Mouse (Mus musculus): ENCODE results near the gene Ttll3.

The Ttll3 gene

DNA sequence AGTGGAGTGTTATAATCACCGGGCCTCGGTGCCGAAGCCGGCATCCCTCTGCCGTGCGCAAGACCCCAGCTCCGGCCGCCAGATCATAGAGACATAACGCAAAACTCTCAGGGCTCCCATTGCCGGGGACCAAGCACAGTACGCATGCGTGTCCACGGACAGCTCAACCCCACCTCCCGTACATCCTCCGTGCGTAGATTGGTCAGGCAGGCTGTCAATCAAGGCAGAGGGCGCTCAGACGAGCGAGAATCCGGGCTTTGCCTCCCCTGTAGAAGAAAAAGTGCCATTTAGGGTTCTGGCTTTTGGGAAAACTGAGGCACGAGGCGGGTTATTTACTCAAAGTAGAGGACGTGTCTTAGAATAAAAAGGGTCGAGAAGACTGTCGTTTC lies 30.1 kb downstream of the Ttll3 start, which contains the start of gene Rpusd3:
TSS of gene Rpusd3 (minus strand) at position 142 of the 389 bp plus-strand sequence.
- peak; percentile 96 to 98 for DNase-seq (ENCODE audit: low read depth in 2 of 2, low spot score in 2 of 2)

DNA sequence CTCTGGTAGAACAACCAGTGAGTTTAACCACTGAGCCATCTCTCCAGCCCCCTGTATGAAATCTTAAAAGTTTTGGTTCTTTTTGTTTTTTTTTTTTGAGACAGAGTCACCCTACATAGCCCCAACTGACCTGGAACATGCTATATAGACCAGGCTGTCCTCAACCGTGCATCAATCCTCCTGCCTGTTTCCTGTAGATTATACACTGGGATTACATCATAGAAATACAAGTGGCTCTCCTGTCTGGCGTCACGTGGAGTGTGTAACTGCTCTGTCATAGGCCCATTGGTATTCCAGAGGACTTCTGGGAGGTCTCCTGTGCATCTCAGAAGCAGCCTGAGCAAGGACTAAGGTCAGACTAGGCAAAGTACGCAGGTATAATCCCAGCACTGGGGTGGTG lies 33.9 kb downstream of the Ttll3 start:
- DNase-seq (ENCODE audit: low read depth in 2 of 2, low spot score in 2 of 2), result no peak

DNA sequence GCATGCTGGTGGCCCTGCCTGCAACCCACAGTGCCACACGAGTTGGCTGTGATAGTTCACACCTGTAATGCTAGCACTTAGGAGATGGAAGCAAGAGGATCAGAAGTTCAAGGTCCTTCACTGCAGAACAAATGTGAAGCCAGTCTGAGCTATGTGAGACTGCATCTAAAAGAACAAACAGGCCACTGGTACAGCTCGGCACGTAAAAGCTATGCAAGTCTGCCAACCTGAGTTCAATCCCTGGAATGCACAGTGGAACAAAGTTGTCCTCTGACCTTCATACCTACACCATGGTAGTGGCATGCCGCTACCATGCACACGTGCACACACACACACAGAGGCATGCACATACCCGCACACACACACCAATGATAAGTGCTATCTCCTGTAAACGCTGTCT lies 35.1 kb downstream of the Ttll3 start:
- no peak for DNase-seq (ENCODE audit: low read depth in 2 of 2, low spot score in 2 of 2)

DNA sequence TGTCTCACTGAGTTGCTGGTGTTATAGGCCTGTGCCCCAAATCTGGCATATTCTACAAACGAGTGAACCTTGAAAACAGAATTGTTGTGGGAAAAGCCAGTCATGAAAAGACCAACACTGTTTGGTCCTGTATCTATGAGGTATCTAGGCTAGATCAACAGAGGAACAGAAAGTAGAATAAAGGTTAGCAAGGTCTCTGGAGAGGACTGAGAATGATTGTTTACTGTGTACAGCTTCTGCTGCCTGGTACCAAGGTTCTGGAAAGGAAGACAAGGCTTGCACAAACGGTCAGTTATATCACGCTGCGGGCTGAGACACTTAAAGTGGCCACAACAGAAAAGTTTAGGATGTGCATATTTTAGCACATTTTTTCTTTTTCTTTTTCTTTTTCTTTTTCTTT lies 37.6 kb downstream of the Ttll3 start:
- no peak for DNase-seq (ENCODE audit: low read depth in 2 of 2, low spot score in 2 of 2)

DNA sequence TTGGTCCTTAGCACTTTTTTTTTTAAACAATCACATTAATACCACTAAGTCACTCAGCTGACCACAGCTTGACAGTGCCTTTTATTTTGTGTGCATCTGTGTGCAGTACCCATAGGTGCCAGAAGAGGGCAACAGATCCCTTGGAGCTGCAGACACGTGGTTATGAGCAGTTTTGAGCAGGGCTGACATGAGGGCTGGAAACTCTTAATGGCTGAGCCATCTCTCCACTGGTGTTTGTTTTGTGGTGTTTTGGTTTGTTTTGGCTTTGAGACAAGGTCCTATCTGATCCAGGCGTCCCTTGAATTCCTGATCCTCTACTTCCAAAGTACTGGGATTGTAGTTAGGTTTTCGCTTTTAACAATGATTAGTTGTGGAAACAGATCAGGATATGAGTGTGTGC lies 38.3 kb downstream of the Ttll3 start:
- peak; percentile 40 to 49 for DNase-seq (ENCODE audit: low read depth in 2 of 2, low spot score in 2 of 2)

DNA sequence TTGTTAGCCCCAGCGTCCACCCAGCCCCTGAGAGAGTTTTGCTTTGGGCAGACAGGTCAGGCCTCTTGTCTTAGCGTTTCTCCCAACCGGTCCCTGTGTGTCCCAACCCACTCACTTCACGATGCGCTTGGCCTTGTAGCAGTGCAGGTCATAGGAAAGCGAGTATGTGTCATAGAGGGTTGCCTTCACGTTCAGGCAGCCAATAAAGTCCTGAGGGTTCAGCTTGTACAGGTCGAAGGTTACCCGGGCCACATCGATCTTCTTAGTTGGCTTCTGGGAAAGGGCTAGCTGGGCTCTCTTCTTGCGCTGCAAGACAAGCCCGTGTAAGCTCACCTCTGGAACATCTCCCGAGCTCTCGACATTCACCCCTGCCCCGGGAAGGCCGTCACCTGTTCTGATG lies 38.9 kb downstream of the Ttll3 start:
- DNase-seq (ENCODE audit: low read depth in 2 of 2, low spot score in 2 of 2), result no peak

DNA sequence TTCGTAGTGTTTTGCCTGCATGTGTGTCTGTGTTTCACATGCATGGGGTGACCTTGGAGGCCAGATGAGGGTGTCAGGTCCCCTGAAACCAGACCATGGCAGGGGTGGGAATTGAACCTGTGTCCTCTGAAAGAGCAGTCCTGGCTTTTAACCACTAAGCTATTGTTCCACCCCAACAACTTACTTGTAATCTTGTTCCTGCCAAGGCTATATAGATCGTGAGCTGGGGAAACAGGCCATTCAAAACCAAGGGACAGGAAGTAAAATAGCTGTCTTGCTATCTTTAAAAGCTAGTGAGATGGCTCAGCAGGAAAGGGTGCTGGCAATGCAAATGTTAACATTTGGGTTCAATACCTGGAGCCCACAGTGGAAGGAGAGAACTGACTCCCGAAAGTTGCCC lies 40.9 kb downstream of the Ttll3 start:
- no peak for DNase-seq (ENCODE audit: low read depth in 2 of 2, low spot score in 2 of 2)

DNA sequence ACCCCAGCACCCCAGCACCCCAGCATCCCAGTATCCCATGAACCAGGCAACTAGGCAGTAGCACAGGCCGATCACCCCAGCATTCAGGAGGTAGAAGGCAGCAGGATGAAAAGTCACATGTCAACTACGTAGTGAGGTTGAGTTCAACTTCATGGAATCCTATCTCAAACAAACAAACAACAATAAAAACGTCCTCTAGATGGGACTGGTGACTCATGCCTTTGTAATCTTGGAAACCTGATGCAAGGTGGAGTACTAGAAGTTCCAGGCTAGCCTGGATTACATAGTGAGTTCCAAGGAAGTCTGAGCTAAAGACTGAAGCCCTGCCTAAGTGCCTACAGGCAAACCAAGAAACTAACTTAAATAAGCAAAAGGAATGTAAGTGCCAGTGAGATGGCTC lies 41.8 kb downstream of the Ttll3 start:
- DNase-seq (ENCODE audit: low read depth in 2 of 2, low spot score in 2 of 2), result no peak

DNA sequence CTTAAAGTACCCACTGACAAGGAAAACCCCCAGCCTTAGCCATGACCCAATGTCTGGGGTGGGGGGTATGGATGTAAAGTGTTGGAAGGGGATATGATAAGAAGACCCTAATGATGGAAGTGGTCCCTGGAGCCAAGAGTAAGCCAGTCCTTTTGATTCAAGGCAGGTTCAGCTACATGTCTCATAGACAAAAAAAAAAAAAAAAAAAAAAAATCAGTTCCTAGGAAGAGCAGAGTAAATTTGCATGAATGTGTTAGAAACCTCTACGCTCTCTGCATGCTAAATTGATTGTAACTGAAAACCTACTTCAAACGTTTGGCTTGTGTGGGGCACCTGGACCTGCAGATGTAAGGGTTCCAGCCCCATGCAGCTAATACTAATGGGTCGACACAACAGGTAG lies 42.7 kb downstream of the Ttll3 start:
- no peak for DNase-seq (ENCODE audit: low read depth in 2 of 2, low spot score in 2 of 2)

DNA sequence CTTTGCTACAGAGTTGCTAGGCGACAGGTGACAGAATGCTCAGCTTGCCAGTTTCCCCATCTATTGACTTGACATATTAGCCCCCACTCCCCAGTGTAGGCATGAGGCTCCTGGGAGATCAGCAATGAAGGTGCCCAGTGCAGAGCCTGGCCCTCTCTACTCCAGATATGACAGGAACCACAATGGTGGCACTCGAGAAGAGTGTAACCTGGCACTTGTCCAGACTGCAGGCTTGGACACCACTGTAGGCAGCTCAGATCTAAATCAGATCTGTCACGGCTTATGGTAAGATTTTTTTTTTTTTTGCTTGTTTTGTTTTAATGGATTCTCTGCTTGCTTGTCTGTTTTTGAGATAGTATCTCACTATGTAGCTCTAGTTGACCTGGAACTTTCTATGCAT lies 44.6 kb downstream of the Ttll3 start:
- no peak for DNase-seq (ENCODE audit: low read depth in 2 of 2, low spot score in 2 of 2)

DNA sequence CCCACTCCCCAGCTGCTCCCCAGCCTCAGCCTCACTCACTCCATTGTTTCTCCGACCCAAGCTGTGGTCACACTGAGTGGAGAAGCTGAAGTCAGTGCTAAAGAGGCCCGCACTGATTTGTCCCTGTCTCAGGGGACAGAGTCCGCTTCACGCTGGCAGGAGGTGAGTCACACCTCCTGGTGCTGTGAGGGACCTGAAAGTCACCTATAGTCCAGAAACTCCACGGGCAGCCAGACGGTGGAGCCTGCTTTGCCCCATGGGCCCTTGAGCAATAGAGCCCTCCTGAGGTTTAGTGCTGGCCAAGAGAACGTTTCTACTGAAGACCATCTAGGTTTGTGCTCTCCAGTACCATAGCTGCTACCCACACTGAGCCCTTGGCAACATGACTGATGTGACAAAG lies 45.6 kb downstream of the Ttll3 start:
- no peak for DNase-seq (ENCODE audit: low read depth in 2 of 2, low spot score in 2 of 2)

DNA sequence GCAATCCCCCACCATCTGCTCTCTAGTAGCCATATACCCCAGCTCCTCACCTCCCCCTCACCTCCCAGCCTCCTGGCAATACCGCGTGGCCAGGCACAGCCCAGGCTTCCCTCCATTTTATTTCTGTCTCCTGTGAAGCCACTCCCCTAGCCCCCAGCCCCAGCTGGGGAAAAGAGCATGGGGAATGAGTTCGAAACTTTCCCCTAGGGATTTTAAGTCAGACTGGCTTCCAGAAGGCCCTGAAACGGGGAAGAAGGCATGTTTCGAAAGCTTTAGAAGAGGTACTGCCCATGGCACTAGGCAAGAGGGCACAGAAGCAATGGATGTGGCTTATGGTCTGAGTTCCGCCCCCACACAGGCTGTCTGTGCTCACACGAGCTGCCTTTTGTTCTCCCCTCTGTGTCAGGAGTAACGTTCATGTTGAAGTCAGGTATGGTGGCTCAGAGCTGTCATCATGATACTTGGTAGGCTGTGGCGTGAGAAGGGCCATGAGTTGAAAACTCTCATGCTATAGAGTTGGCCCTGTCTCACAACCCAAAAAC lies 46.7 kb downstream of the Ttll3 start, which contains the start of gene Cidec:
TSS of gene Cidec (minus strand) at position 97 of the 542 bp plus-strand sequence.
- DNase-seq (ENCODE audit: low read depth in 2 of 2, low spot score in 2 of 2), result no peak

DNA sequence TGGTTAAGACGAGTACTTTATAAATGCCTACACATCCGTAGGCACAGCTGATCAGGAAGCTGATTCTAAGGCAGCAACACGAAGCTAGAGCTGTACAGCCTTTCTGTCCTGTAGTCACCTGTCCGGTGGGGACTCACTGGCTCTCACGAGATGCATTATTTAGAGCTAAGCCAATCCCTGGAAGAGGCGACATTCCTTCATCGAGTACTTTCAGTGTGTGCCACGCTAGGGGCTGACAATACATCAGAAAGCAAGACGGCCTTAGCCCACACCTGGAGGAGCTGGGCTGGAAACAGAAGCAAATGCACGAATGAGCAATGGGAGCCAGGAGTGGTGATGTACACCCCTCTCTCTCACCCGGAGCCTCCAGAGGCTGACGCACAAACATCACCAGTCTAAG lies 48.1 kb downstream of the Ttll3 start:
- DNase-seq (ENCODE audit: low read depth in 2 of 2, low spot score in 2 of 2), result no peak

DNA sequence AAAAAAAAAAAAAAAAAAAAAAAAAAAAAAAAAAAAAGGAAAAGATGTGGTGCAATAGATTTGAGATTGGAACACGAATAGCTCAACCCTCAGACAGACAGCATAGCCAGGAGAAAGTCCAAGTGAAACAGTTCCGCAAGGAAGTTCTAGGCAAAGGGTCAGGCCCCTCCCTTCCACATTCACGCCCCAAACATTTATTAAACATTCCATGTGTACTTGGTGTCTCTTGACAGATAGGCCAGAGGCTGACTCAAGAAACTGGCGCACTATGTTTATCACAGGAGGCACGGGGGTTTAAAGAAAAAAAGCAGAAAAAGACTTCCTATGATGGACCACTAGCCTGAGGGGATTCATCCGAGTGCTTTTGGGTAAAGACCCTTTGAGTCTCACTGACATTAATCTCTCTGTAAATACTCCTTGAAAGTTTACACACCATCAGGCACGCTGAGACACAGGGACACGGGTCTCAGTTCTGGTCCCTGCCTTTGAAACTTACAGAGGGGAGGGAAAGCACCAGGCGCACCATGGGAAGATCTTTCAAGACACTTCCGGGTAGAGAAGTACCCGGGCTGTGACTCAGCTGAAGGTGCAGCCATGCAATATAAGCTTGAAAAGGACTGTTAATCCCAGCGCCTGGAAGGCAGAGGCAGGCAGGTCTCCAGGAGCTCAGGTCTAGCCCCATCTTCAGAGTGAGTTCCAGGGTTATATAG lies 49.8 kb downstream of the Ttll3 start:
- DNase-seq (ENCODE audit: low read depth in 2 of 2, low spot score in 2 of 2), result no peak

DNA sequence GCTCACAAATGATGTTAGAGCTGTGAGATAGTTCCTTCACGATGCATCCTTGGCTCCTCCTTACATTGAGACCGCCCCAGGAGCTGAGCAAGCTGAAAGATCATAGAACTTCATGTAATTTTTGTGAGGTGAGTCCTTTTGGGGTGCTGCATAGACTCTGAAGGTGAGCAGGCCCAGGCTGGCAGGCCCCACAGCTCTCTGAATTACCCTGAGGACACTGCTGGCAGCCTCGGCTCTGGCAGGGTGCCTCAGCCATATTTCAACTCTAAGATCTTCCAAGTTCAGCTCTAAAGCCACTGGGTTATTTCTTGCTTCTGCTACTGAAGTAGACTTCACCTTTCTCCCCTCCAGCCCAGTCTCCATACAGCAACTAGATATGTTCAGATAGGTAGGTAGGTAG lies 51.6 kb downstream of the Ttll3 start:
- no peak for DNase-seq (ENCODE audit: low read depth in 2 of 2, low spot score in 2 of 2)

DNA sequence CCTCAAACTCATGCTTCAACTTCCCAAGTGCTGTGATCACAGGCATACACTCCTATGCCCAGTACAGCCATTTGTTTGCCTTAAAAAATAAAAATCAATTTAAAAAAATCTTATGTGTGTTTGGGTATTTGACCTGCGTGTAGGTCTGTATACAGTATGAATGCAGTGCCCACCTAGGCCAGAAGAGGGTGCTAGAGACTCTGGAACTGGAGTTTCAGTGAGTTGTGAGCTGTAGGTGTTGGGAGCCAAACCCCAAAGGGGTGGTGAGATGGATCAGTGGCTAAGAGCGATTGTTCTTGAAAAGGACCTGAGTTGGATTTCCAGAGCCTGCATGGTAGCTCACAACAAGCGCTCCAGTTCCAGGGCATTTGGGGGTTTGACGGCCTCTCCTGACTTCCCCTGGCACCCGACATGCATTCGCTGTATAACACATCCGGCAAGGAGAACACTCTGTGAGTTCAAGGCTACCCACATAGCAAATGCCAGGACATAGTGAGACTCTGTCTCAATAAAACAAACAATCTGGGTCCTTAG lies 52.2 kb downstream of the Ttll3 start:
- peak; percentile 63 to 74 for DNase-seq (ENCODE audit: low read depth in 2 of 2, low spot score in 2 of 2)

DNA sequence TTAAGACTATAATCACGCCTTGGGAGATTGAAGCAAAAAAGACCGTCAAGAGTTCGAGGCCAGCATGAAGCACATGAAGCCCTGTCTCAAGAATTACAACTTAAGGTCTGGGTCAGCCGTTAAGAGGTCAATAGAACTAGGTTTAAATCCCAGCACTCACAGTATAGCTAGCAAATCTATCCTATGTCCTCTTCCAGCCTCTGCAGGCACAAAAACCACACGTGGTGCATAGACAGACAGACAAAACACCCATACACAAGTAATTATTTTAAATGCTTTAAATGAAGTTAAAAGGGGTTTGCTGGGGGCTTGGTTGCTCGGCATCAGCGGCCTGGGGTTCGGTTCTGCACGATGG lies 53.0 kb downstream of the Ttll3 start:
- no peak for DNase-seq (ENCODE audit: low read depth in 2 of 2, low spot score in 2 of 2)

DNA sequence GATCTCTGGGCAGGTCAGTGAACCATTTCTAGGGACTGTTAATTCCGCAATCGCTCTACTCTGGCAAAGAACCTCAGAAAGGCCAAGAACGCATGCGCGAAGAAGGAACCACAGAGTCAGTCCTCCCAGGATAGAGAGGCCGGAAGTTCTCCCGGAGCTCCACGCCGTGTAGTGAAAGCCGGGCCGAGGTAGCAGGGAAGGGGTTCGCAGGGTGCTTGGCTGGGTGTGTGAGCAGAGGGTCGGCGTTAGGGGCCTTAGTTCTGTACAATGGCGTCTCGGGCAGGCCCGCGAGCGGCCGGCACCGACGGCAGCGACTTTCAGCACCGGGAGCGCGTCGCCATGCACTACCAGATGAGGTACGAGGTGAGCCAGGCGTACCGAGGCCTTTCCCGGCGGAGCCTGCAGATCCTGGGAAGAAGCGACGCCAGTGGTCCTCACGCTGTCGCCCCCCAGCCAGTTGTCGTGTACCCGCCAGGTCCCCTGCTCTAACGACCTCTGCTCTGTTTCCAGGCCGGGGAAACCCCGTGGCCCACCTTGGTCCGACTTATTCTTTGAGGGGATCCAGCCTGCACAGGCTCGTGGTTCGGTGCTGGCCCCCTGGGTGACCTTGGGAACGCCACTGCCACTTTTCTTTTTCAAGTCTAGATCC lies 53.5 kb downstream of the Ttll3 start, which contains the start of gene Jagn1:
TSS of gene Jagn1 (plus strand) at position 128 of the 649 bp plus-strand sequence.
- DNase-seq (ENCODE audit: low read depth in 2 of 2, low spot score in 2 of 2), result peak; percentile 90 to 95

DNA sequence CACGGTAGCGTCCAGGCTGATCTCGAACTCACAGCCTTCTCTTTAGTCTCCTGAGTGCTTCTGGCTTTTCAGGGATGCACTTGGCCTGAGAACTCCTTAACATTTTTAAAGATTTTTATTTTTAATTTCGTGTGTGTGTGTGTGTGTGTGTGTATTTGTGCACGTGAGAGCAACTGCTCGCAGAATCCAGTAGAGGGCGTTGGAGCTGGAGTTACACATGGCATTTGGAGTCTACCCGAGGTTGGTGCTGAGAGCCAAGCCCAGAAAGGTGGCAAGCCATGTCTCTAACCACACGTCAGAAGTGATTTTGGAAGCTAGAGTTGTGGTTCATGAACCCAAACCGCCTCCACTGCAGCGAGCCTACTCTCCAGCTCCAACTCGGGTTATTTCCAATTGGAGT lies 54.0 kb downstream of the Ttll3 start:
- peak; percentile 5 to 12 for DNase-seq (ENCODE audit: low read depth in 2 of 2, low spot score in 2 of 2)

DNA sequence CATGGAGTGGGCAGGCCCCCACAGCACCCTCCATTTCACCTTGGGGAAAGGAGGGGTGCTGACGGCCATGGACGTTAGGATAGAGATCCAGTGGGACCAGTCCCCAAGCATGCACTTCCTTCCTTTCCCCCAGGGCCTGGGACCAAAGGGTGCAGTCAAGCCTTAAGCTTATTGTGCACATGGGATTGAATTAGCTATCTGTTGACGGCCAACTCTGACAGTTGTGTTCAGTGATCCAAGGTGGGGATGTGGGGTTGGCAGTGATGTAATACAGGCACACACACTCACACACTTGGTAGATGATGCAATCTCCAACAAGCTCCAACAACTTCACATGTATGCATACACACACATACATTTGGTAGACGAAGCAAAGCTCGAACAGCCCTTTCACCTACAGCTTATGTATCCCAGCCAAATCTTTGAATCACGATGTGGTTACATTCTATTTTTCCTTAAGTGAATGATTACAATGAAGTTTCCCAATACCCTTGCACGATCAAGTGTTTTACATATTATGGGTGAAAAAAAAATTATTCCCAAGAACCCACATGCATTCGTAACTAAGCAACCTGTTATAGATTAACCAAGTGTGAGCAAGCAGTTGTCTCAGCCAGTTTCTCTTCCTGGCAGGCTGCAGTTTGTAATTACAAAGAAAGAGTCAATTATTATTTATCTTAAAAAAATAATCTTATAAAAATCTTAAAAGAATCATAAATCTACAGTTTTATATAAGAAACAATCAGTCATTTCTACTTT lies 55.3 kb downstream of the Ttll3 start:
- no peak for DNase-seq (ENCODE audit: low read depth in 2 of 2, low spot score in 2 of 2)

DNA sequence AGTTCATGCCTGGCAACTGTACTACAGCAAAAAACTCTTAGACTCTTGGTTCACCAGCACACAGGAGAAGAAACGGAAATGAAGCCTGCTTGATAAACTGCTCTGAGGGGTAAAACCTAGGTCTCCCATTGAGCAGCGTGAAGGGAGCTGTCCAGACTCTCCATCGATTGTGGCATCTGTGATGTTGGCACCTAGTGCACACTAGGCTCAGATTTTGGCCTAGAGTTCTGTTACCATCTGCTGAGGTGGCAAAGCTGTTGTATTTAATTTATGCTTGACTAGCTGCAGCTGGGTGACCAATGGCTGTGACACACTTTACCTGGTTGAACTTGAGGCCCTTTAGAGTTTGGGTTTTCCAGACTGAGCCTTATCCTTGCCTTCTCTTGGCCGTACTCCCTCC lies 58.6 kb downstream of the Ttll3 start:
- no peak for DNase-seq (ENCODE audit: low read depth in 2 of 2, low spot score in 2 of 2)

DNA sequence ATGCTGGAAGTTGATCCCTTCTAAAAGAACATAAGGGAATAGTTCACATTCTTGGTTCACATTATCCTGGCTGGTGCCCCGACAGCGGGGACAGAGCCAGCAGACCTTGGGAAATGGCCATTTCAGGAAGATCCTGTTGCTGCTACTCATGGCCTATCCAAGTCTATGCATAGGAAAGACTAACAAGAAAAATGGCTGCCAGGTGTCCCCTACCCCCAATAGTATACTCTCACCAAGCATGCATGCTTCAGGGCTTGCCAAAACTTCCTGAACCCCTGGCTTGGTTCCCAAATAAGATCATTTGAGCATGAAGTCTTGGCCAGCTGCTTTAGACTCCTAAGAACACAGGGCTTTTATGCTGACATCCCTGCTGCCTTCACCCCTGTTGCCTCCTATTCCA lies 62.8 kb downstream of the Ttll3 start:
- DNase-seq (ENCODE audit: low read depth in 2 of 2, low spot score in 2 of 2), result no peak

Data from CD8-positive naive resting alpha-beta T cell, adult 2 months (primary cell).